Mouse (Mus musculus) ES-E14 (cell line): ENCODE results near the gene Ddx50. TPM values are rescaled to one million over a fixed set of nuclear protein-coding genes. Genes with fewer than 3 reads are reported as not detected.
A peak's percentile ranks its signal among the peaks of the same experiment; 100 is the strongest.
"Not testable (repeated sequence)": the region's sequence is repeated elsewhere in the genome, so short reads cannot be mapped to it uniquely, and the experiment has no call there.

ENCODE experiments used
- DNase-seq: peaks from one replicate; pipeline ENCODE4 v3.0.0-alpha.2; 2013; ENCODE audit warnings: low read depth, low spot score
- H3K27ac ChIP-seq: 2 replicates; pipeline ENCODE4 v1.5.1; 2012; ENCODE audit warnings: low read depth, mild to moderate bottlenecking, low read length, moderate library complexity, mixed read lengths; ENCODE audit not compliant: poor library complexity, insufficient read depth, severe bottlenecking
- H3K36me3 ChIP-seq: 2 replicates; pipeline ENCODE4 v1.6.1; 2012; ENCODE audit warnings: mild to moderate bottlenecking, low read length, moderate library complexity, mixed read lengths; ENCODE audit not compliant: control insufficient read depth, poor library complexity, insufficient read depth, severe bottlenecking
- H3K4me1 ChIP-seq, 2 experiments: fragments of 150-350 bp in 1 of 2; sonication (generic) in 1 of 2; 2 replicates each; pipeline ENCODE4 v1.6.1; 2012; ENCODE audit warnings: low read length in 2 of 2, mild to moderate bottlenecking in 1 of 2, mixed read lengths in 1 of 2; ENCODE audit not compliant: control insufficient read depth in 2 of 2, insufficient read depth in 2 of 2, poor library complexity in 1 of 2
- H3K4me3 ChIP-seq, 2 experiments: fragments of 150-350 bp in 1 of 2; sonication (generic) in 1 of 2; 2 replicates each; pipeline ENCODE4 v1.5.1; 2012; ENCODE audit warnings: low read length in 2 of 2, low read depth in 1 of 2, mild to moderate bottlenecking in 1 of 2, mixed read lengths in 1 of 2; ENCODE audit not compliant: insufficient read depth in 1 of 2, poor library complexity in 1 of 2, severe bottlenecking in 1 of 2
- H3K9ac ChIP-seq: 2 replicates; pipeline ENCODE4 v1.6.1; 2012; ENCODE audit warnings: low read depth, mild to moderate bottlenecking, low read length, mixed read lengths; ENCODE audit not compliant: poor library complexity, insufficient read depth, severe bottlenecking
- H3K9me3 ChIP-seq: fragments of 150-350 bp; sonication (generic); 2 replicates; pipeline ENCODE4 v1.6.1; 2012; ENCODE audit warnings: low read depth, mild to moderate bottlenecking, low read length; ENCODE audit not compliant: control insufficient read depth, insufficient read depth
- CHD2 ChIP-seq: IDR thresholded peaks from 2 replicates; pipeline ENCODE4 v1.6.1; 2014; ENCODE audit warnings: mild to moderate bottlenecking, low read depth, low read length, inconsistent platforms
- HCFC1 ChIP-seq: IDR thresholded peaks from 2 replicates; pipeline ENCODE4 v1.6.1; 2012; ENCODE audit warnings: low read length, inconsistent platforms, borderline replicate concordance; ENCODE audit not compliant: insufficient read depth
- MAFK ChIP-seq: IDR thresholded peaks from 2 replicates; pipeline ENCODE4 v1.6.1; 2014; ENCODE audit warnings: mild to moderate bottlenecking, low read depth, low read length, inconsistent platforms; ENCODE audit not compliant: insufficient read depth
- ZC3H11A ChIP-seq: IDR thresholded peaks from 2 replicates; pipeline ENCODE4 v1.6.1; 2012; ENCODE audit warnings: low read depth, mild to moderate bottlenecking, inconsistent platforms, low read length, borderline replicate concordance
- ZNF384 ChIP-seq: IDR thresholded peaks from 2 replicates; pipeline ENCODE4 v1.6.1; 2012; ENCODE audit warnings: low read depth, low read length, inconsistent platforms
- in situ Hi-C, 2 experiments: fragments of 600-800 bp; cut with MboI; formaldehyde crosslinking; loops; one replicate each; pipeline ENCODE4 v1.15.1; 2025; ENCODE audit warnings: low sequenced_read_pairs in 2 of 2, inconsistent platforms in 1 of 2; ENCODE audit not compliant: unreplicated experiment in 2 of 2
- total RNA-seq: library from RNA; depleted of rRNA; stranded (reverse); fragments of 300-350 nt; gene quantifications from 2 replicates; pipeline ENCODE4 v1.2.3, GENCODE M21; 2012

Gene Ddx50
- total RNA-seq, 1 experiment: 61.8 TPM

- Histone ChIP-seq H3K9ac (peak overlapping the region; percentile 12; the same call in 1 of the 2 replicates), H3K4me1 (peaks cover 2 to 4% of the 10 kb centered on the region in 2 experiments; a peak in 3 of 4 replicates), H3K27ac (no peak overlapping the region), H3K36me3 (peaks cover 28% of the 10 kb centered on the region), H3K9me3 (no peaks in the 10 kb centered on the region), H3K4me3 (peak overlapping the region in 1 of 2 experiments; percentile 93; a peak in 1 of 4 replicates)
- TF ChIP-seq ZNF384 (no peak), ZC3H11A (no peak), MAFK (no peak), CHD2 (no peak), HCFC1 (no peak)
- DNase-seq: no peak
- in situ Hi-C loops: no loop called here
Observed at GRCm38 (mm10) chr10:62600056-62600455, 51.0 kb downstream of the Ddx50 start.

- H3K4me3 ChIP-seq, H3K9ac ChIP-seq, H3K27ac ChIP-seq, H3K4me1 ChIP-seq, in situ Hi-C loops, H3K9me3 ChIP-seq, DNase-seq: not testable (repeated sequence)
- H3K36me3 ChIP-seq: peaks cover 34% of the 10 kb centered on the region
- peak; percentile 87 for TF ChIP-seq ZNF384
Observed at GRCm38 (mm10) chr10:62599311-62599710, 51.7 kb downstream of the Ddx50 start.

- in situ Hi-C loops: no loop called here
- H3K36me3 ChIP-seq: peaks cover 73% of the 10 kb centered on the region
- H3K4me1 ChIP-seq: peaks cover 0 to 2% of the 10 kb centered on the region in 2 experiments; a peak in 2 of 4 replicates
- H3K27ac ChIP-seq: no peak overlapping the region
- TF ChIP-seq HCFC1: no peak
- no peak for TF ChIP-seq ZC3H11A
- TF ChIP-seq ZNF384: no peak
- TF ChIP-seq CHD2: no peak
- no peak for TF ChIP-seq MAFK
- H3K9me3 ChIP-seq: no peaks in the 10 kb centered on the region
- no peak for DNase-seq
- H3K9ac ChIP-seq: no peak overlapping the region
- H3K4me3 ChIP-seq: no peak overlapping the region
Observed at GRCm38 (mm10) chr10:62592496-62592895, 58.5 kb downstream of the Ddx50 start.

- H3K9me3 ChIP-seq: no peaks in the 10 kb centered on the region
- no peak overlapping the region for H3K9ac ChIP-seq
- H3K4me3 ChIP-seq: no peak overlapping the region
- H3K36me3 ChIP-seq: peaks cover 75% of the 10 kb centered on the region
- TF ChIP-seq ZNF384: no peak
- no peak for TF ChIP-seq CHD2
- TF ChIP-seq ZC3H11A: no peak
- TF ChIP-seq HCFC1: no peak
- TF ChIP-seq MAFK: no peak
- in situ Hi-C loops: no loop called here
- H3K4me1 ChIP-seq: no peaks in the 10 kb centered on the region; a peak in 1 of 4 replicates
- peak; percentile 93 for DNase-seq
- H3K27ac ChIP-seq: no peak overlapping the region
Observed at GRCm38 (mm10) chr10:62590200-62590599, 60.8 kb downstream of the Ddx50 start.

- no peak overlapping the region for H3K9ac ChIP-seq
- H3K9me3 ChIP-seq: no peaks in the 10 kb centered on the region
- TF ChIP-seq ZNF384: no peak
- no peak for TF ChIP-seq MAFK
- TF ChIP-seq ZC3H11A: no peak
- no peak for TF ChIP-seq CHD2
- no peak for TF ChIP-seq HCFC1
- no peak for DNase-seq
- peaks cover 77% of the 10 kb centered on the region for H3K36me3 ChIP-seq
- no peaks in the 10 kb centered on the region; a peak in 1 of 4 replicates for H3K4me1 ChIP-seq
- no peak overlapping the region for H3K4me3 ChIP-seq
- H3K27ac ChIP-seq: no peak overlapping the region
- in situ Hi-C loops: loop anchor here in 1 of 2 experiments (10.0 kb wide), 1 partner anchor 186 kb away; no protein-coding TSS in a partner anchor
Observed at GRCm38 (mm10) chr10:62588616-62589015, 62.4 kb downstream of the Ddx50 start.
